Comparison of ENCODE assay signal across 12 mouse cellular contexts in the genomic region with DNA sequence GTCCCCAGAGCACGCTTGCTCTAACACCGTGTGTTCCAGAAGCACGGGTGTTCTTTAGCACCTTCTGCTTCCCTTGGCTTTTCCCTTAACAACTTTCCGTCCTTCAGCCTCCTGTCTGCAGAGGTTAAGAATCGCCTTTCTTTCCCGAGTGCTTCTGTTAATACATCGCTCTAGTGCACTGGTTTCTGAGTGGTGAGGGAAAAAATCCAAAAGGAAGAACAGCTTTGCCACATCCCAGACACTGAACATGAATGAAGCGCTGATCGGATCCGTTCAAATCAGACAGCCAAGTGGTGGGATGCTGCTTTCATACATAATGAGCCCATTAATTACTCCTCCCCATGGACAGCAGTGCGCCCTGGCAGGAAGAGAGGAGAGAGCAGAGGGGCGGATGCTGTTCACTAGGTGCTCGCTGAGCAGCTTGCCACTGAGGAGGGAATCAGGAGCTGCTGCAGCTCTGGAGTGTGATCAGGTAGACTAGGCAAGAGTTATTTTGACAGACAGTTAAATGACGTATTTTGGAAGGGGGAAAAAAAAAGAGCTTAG. TPM values are rescaled to one million over a fixed set of nuclear protein-coding genes. Genes with fewer than 3 reads are reported as not detected.
DNase-seq lines count a peak whose midpoint lies in the region; ATAC-seq lines count a peak whose summit lies in the region.
"Had no signal": no experiment of that assay in that cellular context is flagged by ENCODE, and none has a peak within 500 bp of the region (broad histone marks: within the 10 kb centered on the region; RNA-seq: fewer than 3 reads in every experiment).

No protein-coding gene starts in this region.

- DNase-seq in layer of hippocampus, postnatal 10 days (ENCODE audit: low spot score in 2 of 2), result peak; percentile 28 to 35
- no peak for DNase-seq in layer of hippocampus, adult 9-10 months (ENCODE audit: low spot score)
- peak; percentile 32 for DNase-seq in brain, adult 2 months (ENCODE audit: low read depth, low spot score)
- DNase-seq in mesoderm, embryonic 11.5 days (ENCODE audit: low read depth, low spot score), result peak; percentile 10
- no peak for DNase-seq in ovary, postnatal 14 days (ENCODE audit: low spot score)
- DNase-seq in gastrocnemius, postnatal 14 days, result no peak
- DNase-seq: kidney, adult 18-20 months; liver, postnatal 0 days had no signal

- H3K9me3 ChIP-seq in forebrain, embryonic 13.5 days (replicated peaks), result no peaks in the 10 kb centered on the region
- H3K9me3 ChIP-seq: embryonic facial prominence, embryonic 10.5 days; heart, embryonic 15.5 days had no signal

- WGBS in forebrain, embryonic 13.5 days, result 37% methylated on average over 14 of the region's 14 CpGs

- no peaks in the 10 kb centered on the region for H3K27me3 ChIP-seq in forebrain, embryonic 13.5 days
- H3K27me3 ChIP-seq: heart, embryonic 15.5 days had no signal

- peaks cover 9% of the 10 kb centered on the region; the same call in 1 of the 2 replicates for H3K4me1 ChIP-seq in forebrain, embryonic 13.5 days
- H3K4me1 ChIP-seq: embryonic facial prominence, embryonic 10.5 days had no signal

- peak overlapping the region; percentile 38 for H3K4me2 ChIP-seq in forebrain, embryonic 13.5 days
- H3K4me2 ChIP-seq: heart, embryonic 15.5 days had no signal

- no peak overlapping the region for H3K9ac ChIP-seq in forebrain, embryonic 13.5 days
- H3K9ac ChIP-seq: heart, embryonic 15.5 days; liver, postnatal 0 days had no signal

- intact Hi-C loops in gastrocnemius, postnatal 14 days (cut with DNase I; ENCODE audit: low total_unique reads), result no loop called here

- no peaks in the 10 kb centered on the region for H3K36me3 ChIP-seq in forebrain, embryonic 13.5 days (ENCODE audit: poor library complexity, severe bottlenecking)
- H3K36me3 ChIP-seq: embryonic facial prominence, embryonic 10.5 days; heart, embryonic 15.5 days had no signal

- no peak overlapping the region for H3K4me3 ChIP-seq in forebrain, embryonic 13.5 days
- H3K4me3 ChIP-seq: embryonic facial prominence, embryonic 10.5 days; heart, embryonic 15.5 days had no signal

- H3K27ac ChIP-seq in forebrain, embryonic 13.5 days, result no peak overlapping the region
- H3K27ac ChIP-seq: embryonic facial prominence, embryonic 10.5 days; heart, embryonic 15.5 days had no signal

- peak; percentile 67; the same call in 1 of the 2 replicates for ATAC-seq in forebrain, embryonic 13.5 days
- ATAC-seq: liver, postnatal 0 days had no signal

RNA-seq across cellular contexts. Expression of a gene that starts 42.0 kb away (rescaled TPM):
- 10 to 100 TPM in 1 of 2 experiments, 1 to 10 TPM in 1; 8.9 to 10.1 TPM for total RNA-seq in layer of hippocampus, postnatal 10 days (2021)
- polyA plus RNA-seq in forebrain, embryonic 13.5 days (2015; fragmentation: Nextera tagmentation; extraction: Ambion mirVana), result 3.1 and 4.4 TPM in 2 replicates
- 10 to 100 TPM; 15.8 to 23.6 TPM for total RNA-seq in gastrocnemius, postnatal 14 days (2021)

RNA-seq across cellular contexts. Expression of a gene that starts 54.2 kb away (rescaled TPM):
- 10 to 100 TPM; 15.3 to 15.8 TPM for total RNA-seq in layer of hippocampus, postnatal 10 days (2021)
- polyA plus RNA-seq in forebrain, embryonic 13.5 days (2015; fragmentation: Nextera tagmentation; extraction: Ambion mirVana), result 0.35 TPM in 1 of 2 replicates, not detected in the other
- total RNA-seq in gastrocnemius, postnatal 14 days (2021), result not detected
- polyA plus RNA-seq: embryonic facial prominence, embryonic 10.5 days; heart, embryonic 15.5 days; liver, postnatal 0 days; testis, adult 2 months had no signal

Comparison
In these comparisons a context has a peak if more than half of its experiments do, and no peak if none do; other contexts are left out.
1. DNase-seq: peak in layer of hippocampus, postnatal 10 days (2 of 2), brain, adult 2 months (single experiment) and mesoderm, embryonic 11.5 days (single experiment); none in layer of hippocampus, adult 9-10 months (single experiment), ovary, postnatal 14 days (single experiment) and gastrocnemius, postnatal 14 days (single experiment).
2. RNA of a gene that starts 54.2 kb away (total RNA-seq): 15.3 to 15.8 TPM in layer of hippocampus, postnatal 10 days; not detected in gastrocnemius, postnatal 14 days; every median in the first group is over 10 times any median in the second.